Mouse (Mus musculus): ENCODE measurements around the gene Plcd3. TPM values are rescaled to one million over a fixed set of nuclear protein-coding genes. Genes with fewer than 3 reads are reported as not detected.

Plcd3 gene
- total and polyA plus RNA-seq, 3 experiments: 2.0 to 2.6 TPM; not detected in 1

DNA sequence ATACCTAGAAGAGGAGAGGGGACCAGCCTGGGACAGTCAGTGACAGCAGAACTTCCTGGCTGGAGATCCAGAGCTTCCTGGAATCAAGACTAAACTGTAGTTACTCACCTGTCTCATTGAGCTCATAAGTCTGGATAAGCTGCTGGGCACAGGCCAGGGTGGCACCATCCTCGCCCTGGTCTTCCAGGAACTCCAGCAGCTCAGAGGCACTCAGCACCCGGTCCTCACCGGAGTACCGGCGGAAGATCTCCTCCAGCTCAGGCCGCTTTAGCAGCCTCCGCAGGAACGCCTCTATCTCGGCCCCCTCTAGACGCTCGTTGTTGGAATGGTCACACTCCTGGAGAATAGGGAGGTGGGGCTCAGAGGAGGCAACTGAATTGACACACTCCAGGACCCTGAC lies 23.3 kb downstream of the Plcd3 start:
- H3K79me2 ChIP-seq (ENCODE audit: control insufficient read depth, insufficient read depth, low read length, poor library complexity): no peaks in the 10 kb centered on the region
- H3K4me1 ChIP-seq (ENCODE audit: control insufficient read depth in 1 of 2, insufficient read depth in 2 of 2, low read length in 2 of 2): no peaks in the 10 kb centered on the region
- no peaks in the 10 kb centered on the region for H3K36me3 ChIP-seq (ENCODE audit: control insufficient read depth in 1 of 2, insufficient read depth in 2 of 2, low read length in 2 of 2)
- H3K9ac ChIP-seq (ENCODE audit: control insufficient read depth, low read depth, low read length, poor library complexity, severe bottlenecking): no peak overlapping the region
- H3K4me3 ChIP-seq (ENCODE audit: control insufficient read depth in 1 of 2, insufficient read depth in 1 of 2, low read depth in 2 of 2, low read length in 2 of 2): no peak overlapping the region
- no peak for TF ChIP-seq NRF1 (IDR thresholded peaks at IDR 0.05; ENCODE audit: insufficient read depth, low read depth, low read length, poor library complexity, severe bottlenecking)
- no peak for TF ChIP-seq GATA1 (IDR thresholded peaks at IDR 0.05; ENCODE audit: low read depth, low read length)
- no peak for TF ChIP-seq SIN3A (IDR thresholded peaks at IDR 0.05; ENCODE audit: low read length)
- no peak for TF ChIP-seq GABPA (IDR thresholded peaks at IDR 0.05; ENCODE audit: low read depth, low read length)
- no peak for DNase-seq (ENCODE audit: low read depth, low spot score)
- no peak overlapping the region for H3K27ac ChIP-seq (ENCODE audit: control insufficient read depth, low read depth, low read length)
- H3K9me3 ChIP-seq (replicated peaks; ENCODE audit: insufficient read depth, low read length): no peaks in the 10 kb centered on the region
- H3K27me3 ChIP-seq (ENCODE audit: control insufficient read depth in 1 of 2, insufficient read depth in 2 of 2, low read length in 2 of 2): no peaks in the 10 kb centered on the region

DNA sequence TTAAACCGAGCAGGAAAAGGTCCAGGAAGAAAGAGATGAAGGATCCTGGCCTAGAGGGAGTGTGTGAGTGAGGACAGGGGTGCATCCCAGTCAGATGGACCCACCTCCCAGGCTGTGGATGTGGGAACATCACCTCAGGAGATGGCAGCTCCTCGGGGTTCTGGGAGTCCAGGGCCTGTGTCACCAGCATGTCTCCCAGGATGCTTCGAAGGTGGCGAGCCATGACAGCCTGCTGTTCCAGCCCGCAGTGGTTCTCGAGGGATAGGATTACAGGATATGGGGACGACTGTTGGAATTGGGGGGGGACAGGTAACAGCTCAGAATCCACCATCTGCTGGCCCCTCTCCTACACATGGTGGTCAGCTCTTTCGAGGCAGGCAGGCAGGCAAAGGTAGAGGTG lies 24.9 kb downstream of the Plcd3 start:
- Histone ChIP-seq H3K9ac (ENCODE audit: control insufficient read depth, low read depth, low read length, poor library complexity, severe bottlenecking) (no peak overlapping the region), H3K4me3 (ENCODE audit: control insufficient read depth in 1 of 2, insufficient read depth in 1 of 2, low read depth in 2 of 2, low read length in 2 of 2) (no peak overlapping the region), H3K27me3 (ENCODE audit: control insufficient read depth in 1 of 2, insufficient read depth in 2 of 2, low read length in 2 of 2) (no peaks in the 10 kb centered on the region), H3K4me1 (ENCODE audit: control insufficient read depth in 1 of 2, insufficient read depth in 2 of 2, low read length in 2 of 2) (no peaks in the 10 kb centered on the region), H3K9me3 (replicated peaks; ENCODE audit: insufficient read depth, low read length) (no peaks in the 10 kb centered on the region), H3K79me2 (ENCODE audit: control insufficient read depth, insufficient read depth, low read length, poor library complexity) (no peaks in the 10 kb centered on the region), H3K27ac (ENCODE audit: control insufficient read depth, low read depth, low read length) (no peak overlapping the region), H3K36me3 (ENCODE audit: control insufficient read depth in 1 of 2, insufficient read depth in 2 of 2, low read length in 2 of 2) (no peaks in the 10 kb centered on the region)
- TF ChIP-seq TAL1 (IDR thresholded peaks at IDR 0.05; ENCODE audit: low read length): no peak
- no peak for TF ChIP-seq TCF12 (IDR thresholded peaks at IDR 0.05; ENCODE audit: low read depth, low read length)
- TF ChIP-seq ZMIZ1 (IDR thresholded peaks at IDR 0.05; ENCODE audit: low read depth, low read length): no peak
- TF ChIP-seq JUND (IDR thresholded peaks at IDR 0.05; ENCODE audit: low read depth, low read length): no peak
- TF ChIP-seq MAZ (IDR thresholded peaks at IDR 0.05; ENCODE audit: low read depth, low read length): no peak
- TF ChIP-seq UBTF (IDR thresholded peaks at IDR 0.05; ENCODE audit: borderline replicate concordance, insufficient read depth, low read depth, low read length): no peak
- DNase-seq (ENCODE audit: low read depth, low spot score): no peak

GRCm38 (mm10) chr11:103076010-103076409 lies 25.4 kb downstream of the Plcd3 start:
- Histone ChIP-seq H3K9ac (ENCODE audit: control insufficient read depth, low read depth, low read length, poor library complexity, severe bottlenecking) (no peak overlapping the region), H3K4me3 (ENCODE audit: control insufficient read depth in 1 of 2, insufficient read depth in 1 of 2, low read depth in 2 of 2, low read length in 2 of 2) (no peak overlapping the region), H3K9me3 (replicated peaks; ENCODE audit: insufficient read depth, low read length) (no peaks in the 10 kb centered on the region), H3K79me2 (ENCODE audit: control insufficient read depth, insufficient read depth, low read length, poor library complexity) (no peaks in the 10 kb centered on the region), H3K4me1 (ENCODE audit: control insufficient read depth in 1 of 2, insufficient read depth in 2 of 2, low read length in 2 of 2) (no peaks in the 10 kb centered on the region), H3K27ac (ENCODE audit: control insufficient read depth, low read depth, low read length) (no peak overlapping the region), H3K36me3 (ENCODE audit: control insufficient read depth in 1 of 2, insufficient read depth in 2 of 2, low read length in 2 of 2) (no peaks in the 10 kb centered on the region), H3K27me3 (ENCODE audit: control insufficient read depth in 1 of 2, insufficient read depth in 2 of 2, low read length in 2 of 2) (no peaks in the 10 kb centered on the region)
- TF ChIP-seq ZMIZ1 (IDR thresholded peaks at IDR 0.05; ENCODE audit: low read depth, low read length) (no peak), EP300 (IDR thresholded peaks at IDR 0.05; ENCODE audit: low read depth in 1 of 2, low read length in 2 of 2) (0 out of 4 replicates have a peak, but pooled peaks of 1 of the 2 experiments have one; percentile 33), MYC (IDR thresholded peaks at IDR 0.05; ENCODE audit: low read depth, low read length) (no peak), ELF1 (IDR thresholded peaks at IDR 0.05; ENCODE audit: low read depth, low read length) (no peak), TCF12 (IDR thresholded peaks at IDR 0.05; ENCODE audit: low read depth, low read length) (peak; percentile 34)
- no peak for DNase-seq (ENCODE audit: low read depth, low spot score)
